Mouse (Mus musculus) hindbrain, postnatal 0 days (tissue): Measurements from ENCODE around the gene Il31ra. TPM values are rescaled to one million over a fixed set of nuclear protein-coding genes. Genes with fewer than 3 reads are reported as not detected.

Experiments
- ATAC-seq: fragments of 200-750 bp; cut with Nextera tagmentation; 2 replicates; pipeline ENCODE4 v1.8.0; 2017; ENCODE audit warnings: mild to moderate bottlenecking, moderate TSS enrichment, moderate library complexity
- DNase-seq: peaks from one replicate; pipeline ENCODE4 v3.0.0-alpha.2; 2015; ENCODE audit warnings: low spot score
- H3K27ac ChIP-seq: fragments of 300-500 bp; sonication (generic); 2 replicates; pipeline ENCODE4 v1.5.1; 2014; ENCODE audit warnings: mild to moderate bottlenecking
- H3K27me3 ChIP-seq: fragments of 300-500 bp; sonication (generic); 2 replicates; pipeline ENCODE4 v1.6.1; 2014; ENCODE audit warnings: low read length, mixed read lengths; ENCODE audit not compliant: insufficient read depth
- H3K36me3 ChIP-seq: fragments of 300-500 bp; sonication (generic); 2 replicates; pipeline ENCODE4 v1.6.1; 2014; ENCODE audit warnings: low read length, mixed read lengths; ENCODE audit not compliant: insufficient read depth
- H3K4me1 ChIP-seq: fragments of 300-500 bp; sonication (generic); 2 replicates; pipeline ENCODE4 v1.6.1; 2014; ENCODE audit warnings: antibody characterized with exemption, low read length, mixed read lengths; ENCODE audit not compliant: insufficient read depth
- H3K4me2 ChIP-seq: fragments of 300-500 bp; sonication (generic); 2 replicates; pipeline ENCODE4 v1.6.1; 2014; ENCODE audit warnings: low read depth, mild to moderate bottlenecking, low read length, moderate library complexity, mixed read lengths
- H3K4me3 ChIP-seq: fragments of 300-500 bp; sonication (generic); 2 replicates; pipeline ENCODE4 v1.5.1; 2014; ENCODE audit warnings: low read length
- H3K9ac ChIP-seq: fragments of 300-500 bp; sonication (generic); replicated peaks from 2 replicates; pipeline ENCODE4 v1.6.1; 2014; ENCODE audit warnings: mild to moderate bottlenecking, low read length, moderate library complexity, mixed read lengths
- H3K9me3 ChIP-seq: fragments of 300-500 bp; sonication (generic); 2 replicates; pipeline ENCODE4 v1.6.1; 2016; ENCODE audit warnings: low read length, mixed read lengths
- CTCF ChIP-seq: IDR thresholded peaks from 2 replicates; pipeline ENCODE4 v1.5.1; 2016; ENCODE audit warnings: antibody characterized with exemption, control low read depth, low read depth
- WGBS: fragments of 180-500 bp; shearing (Covaris S2); extraction: QIAGEN DNeasy Blood & Tissue Kit; methylation state at CpG from one replicate; pipeline ENCODE4 v1.1.7; 2014; 5-methylcytosine and 5-hydroxymethylcytosine counted together
- polyA plus RNA-seq: library from polyadenylated mRNA; unstranded; fragments of >200 nt; fragmentation: Nextera tagmentation; extraction: Ambion mirVana; gene quantifications from 2 replicates; pipeline ENCODE4 v1.2.1, GENCODE M21; 2015
- total RNA-seq: library from RNA; depleted of rRNA; stranded (reverse); fragments of >200 nt; gene quantifications from 2 replicates; pipeline ENCODE4 v1.2.3, GENCODE M21; 2014

Gene Il31ra
- total and polyA plus RNA-seq, 2 experiments from 2014 or later, result not detected

- no peak overlapping the region for H3K9ac ChIP-seq
- no peak overlapping the region for H3K4me2 ChIP-seq
- no peaks in the 10 kb centered on the region for H3K9me3 ChIP-seq
- DNase-seq, result no peak
- no peak overlapping the region for H3K27ac ChIP-seq
- WGBS, result 83% methylated on average over 10 of the region's 10 CpGs
- no peak for TF ChIP-seq CTCF
- H3K27me3 ChIP-seq, result no peaks in the 10 kb centered on the region
- no peaks in the 10 kb centered on the region for H3K36me3 ChIP-seq
- H3K4me1 ChIP-seq, result no peaks in the 10 kb centered on the region
- H3K4me3 ChIP-seq, result no peak overlapping the region
- no peak for ATAC-seq
Observed at GRCm38 (mm10) chr13:112541223-112541975, 52.8 kb downstream of the Il31ra start.

- H3K9me3 ChIP-seq, result no peaks in the 10 kb centered on the region
- 75% methylated on average over 3 of the region's 3 CpGs for WGBS
Observed at GRCm38 (mm10) chr13:112540616-112541015, 53.5 kb downstream of the Il31ra start.

GRCm38 (mm10) chr13:112537065-112537464 lies 57.1 kb downstream of the Il31ra start:
- Histone ChIP-seq H3K4me2 (no peak overlapping the region), H3K27ac (no peak overlapping the region), H3K9ac (no peak overlapping the region), H3K27me3 (no peaks in the 10 kb centered on the region), H3K4me1 (no peaks in the 10 kb centered on the region), H3K36me3 (no peaks in the 10 kb centered on the region), H3K9me3 (no peaks in the 10 kb centered on the region), H3K4me3 (no peak overlapping the region)
- DNase-seq, result no peak
- no peak for TF ChIP-seq CTCF
- ATAC-seq, result no peak
- 94% methylated on average over 7 of the region's 7 CpGs for WGBS

More at GRCm38 (mm10) chr13:112540616-112541015, 53.5 kb downstream of the Il31ra start:
- Histone ChIP-seq H3K36me3 (no peaks in the 10 kb centered on the region), H3K9ac (no peak overlapping the region), H3K27ac (no peak overlapping the region), H3K4me1 (no peaks in the 10 kb centered on the region), H3K4me3 (no peak overlapping the region), H3K4me2 (no peak overlapping the region), H3K27me3 (no peaks in the 10 kb centered on the region)
- no peak for TF ChIP-seq CTCF
- ATAC-seq, result no peak
- DNase-seq, result no peak

- 84% methylated on average over 4 of the region's 4 CpGs for WGBS
- no peak for DNase-seq
- no peak for TF ChIP-seq CTCF
- no peaks in the 10 kb centered on the region for H3K9me3 ChIP-seq
- H3K4me2 ChIP-seq, result no peak overlapping the region
- no peaks in the 10 kb centered on the region for H3K27me3 ChIP-seq
- no peaks in the 10 kb centered on the region for H3K4me1 ChIP-seq
- no peak for ATAC-seq
- H3K36me3 ChIP-seq, result no peaks in the 10 kb centered on the region
- H3K4me3 ChIP-seq, result no peak overlapping the region
- H3K9ac ChIP-seq, result no peak overlapping the region
- H3K27ac ChIP-seq, result no peak overlapping the region
Observed at GRCm38 (mm10) chr13:112536611-112537010, 57.5 kb downstream of the Il31ra start.

GRCm38 (mm10) chr13:112533556-112533955 lies 60.6 kb downstream of the Il31ra start:
- DNase-seq, result peak; percentile 8
- H3K27ac ChIP-seq, result no peak overlapping the region
- no peaks in the 10 kb centered on the region for H3K36me3 ChIP-seq
- no peak for ATAC-seq
- H3K9me3 ChIP-seq, result no peaks in the 10 kb centered on the region
- H3K4me3 ChIP-seq, result no peak overlapping the region
- no peak overlapping the region for H3K9ac ChIP-seq
- no peaks in the 10 kb centered on the region for H3K4me1 ChIP-seq
- TF ChIP-seq CTCF, result no peak
- no peak overlapping the region for H3K4me2 ChIP-seq
- no peaks in the 10 kb centered on the region for H3K27me3 ChIP-seq
- 56% methylated on average over 9 of the region's 9 CpGs for WGBS

GRCm38 (mm10) chr13:112532235-112532634 lies 61.9 kb downstream of the Il31ra start:
- no peaks in the 10 kb centered on the region for H3K36me3 ChIP-seq
- no peak overlapping the region for H3K4me3 ChIP-seq
- H3K4me1 ChIP-seq, result no peaks in the 10 kb centered on the region
- no peaks in the 10 kb centered on the region for H3K9me3 ChIP-seq
- H3K27ac ChIP-seq, result no peak overlapping the region
- H3K4me2 ChIP-seq, result no peak overlapping the region
- WGBS, result 86% methylated on average over 6 of the region's 6 CpGs
- H3K9ac ChIP-seq, result no peak overlapping the region
- ATAC-seq, result no peak
- DNase-seq, result no peak
- no peaks in the 10 kb centered on the region for H3K27me3 ChIP-seq
- TF ChIP-seq CTCF, result no peak

GRCm38 (mm10) chr13:112529893-112530292 lies 64.3 kb downstream of the Il31ra start:
- H3K4me2 ChIP-seq, result no peak overlapping the region
- no peak overlapping the region for H3K9ac ChIP-seq
- no peak overlapping the region for H3K4me3 ChIP-seq
- H3K4me1 ChIP-seq, result no peaks in the 10 kb centered on the region
- no peaks in the 10 kb centered on the region for H3K27me3 ChIP-seq
- 33% methylated on average over 3 of the region's 3 CpGs for WGBS
- no peaks in the 10 kb centered on the region for H3K9me3 ChIP-seq
- TF ChIP-seq CTCF, result peak; percentile 92
- DNase-seq (peak; percentile 86), ATAC-seq (peak; percentile 70)
- no peaks in the 10 kb centered on the region for H3K36me3 ChIP-seq
- H3K27ac ChIP-seq, result no peak overlapping the region
